Mouse (Mus musculus) mouse embryonic stem cell (cell line): ENCODE measurements around the gene Hlx.

Source experiments
- in situ Hi-C, 2 experiments: fragments of 300-500 bp; cut with MboI; formaldehyde crosslinking; loops; 1 replicate in 1 of 2; 3 replicates in 1 of 2; pipeline ENCODE4 v1.14.3; 2019 to 2020; ENCODE audit warnings: low sequenced_read_pairs in 2 of 2, low pct_unique_long_range_greater_than_20kb in 1 of 2, mixed read lengths in 1 of 2; ENCODE audit not compliant: unreplicated experiment in 1 of 2

Hlx gene

GRCm38 (mm10) chr1:184721121-184721520, 11.3 kb downstream of the Hlx start:
- in situ Hi-C loops = no loop called here

DNA sequence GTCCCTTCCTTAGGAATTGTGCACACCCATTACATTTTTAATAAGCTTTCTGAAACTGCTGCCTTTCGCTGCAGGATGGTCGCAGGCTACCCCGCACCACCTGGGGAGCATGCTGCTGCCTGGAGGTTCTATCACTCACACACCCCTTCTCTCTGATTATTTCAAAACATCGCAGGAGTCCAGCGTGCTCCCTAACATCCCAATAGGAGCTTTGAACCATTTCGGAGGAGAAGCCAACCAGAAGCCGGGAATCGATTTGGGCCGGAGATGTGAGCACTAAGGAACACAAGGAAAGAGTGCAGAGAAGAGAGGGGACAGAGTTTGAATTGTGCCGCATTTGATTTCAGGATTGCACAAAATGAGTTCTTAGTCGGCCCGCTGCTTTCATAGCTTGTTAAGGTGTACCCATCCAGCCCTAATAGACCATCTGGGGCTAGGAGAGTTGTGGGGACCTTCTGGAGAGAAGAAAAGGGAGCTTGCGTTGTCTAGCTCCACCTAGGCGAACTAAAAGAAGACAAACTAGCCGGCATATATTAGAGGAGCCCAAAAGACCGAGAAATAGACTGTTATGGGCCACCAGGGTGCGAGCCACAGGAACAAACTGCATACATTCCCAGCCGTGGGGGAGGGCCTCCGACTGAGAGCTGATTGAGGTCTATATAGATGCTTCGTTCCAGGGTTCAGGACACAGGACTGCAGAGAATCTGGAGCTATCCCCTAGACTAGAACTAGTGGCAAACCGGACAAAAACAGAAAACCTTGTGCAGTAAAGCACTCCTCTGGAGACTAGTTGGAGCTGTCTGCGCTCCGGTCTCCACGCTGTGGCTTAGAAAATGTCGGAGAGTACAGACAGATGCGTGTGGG, 12.0 kb downstream of the Hlx start:
- in situ Hi-C loops = no loop called here

GRCm38 (mm10) chr1:184718261-184719120, 13.9 kb downstream of the Hlx start:
- in situ Hi-C loops = no loop called here

- in situ Hi-C loops = no loop called here
These were observed 14.7 kb downstream of the Hlx start for GRCm38 (mm10) chr1:184717691-184718200.

DNA sequence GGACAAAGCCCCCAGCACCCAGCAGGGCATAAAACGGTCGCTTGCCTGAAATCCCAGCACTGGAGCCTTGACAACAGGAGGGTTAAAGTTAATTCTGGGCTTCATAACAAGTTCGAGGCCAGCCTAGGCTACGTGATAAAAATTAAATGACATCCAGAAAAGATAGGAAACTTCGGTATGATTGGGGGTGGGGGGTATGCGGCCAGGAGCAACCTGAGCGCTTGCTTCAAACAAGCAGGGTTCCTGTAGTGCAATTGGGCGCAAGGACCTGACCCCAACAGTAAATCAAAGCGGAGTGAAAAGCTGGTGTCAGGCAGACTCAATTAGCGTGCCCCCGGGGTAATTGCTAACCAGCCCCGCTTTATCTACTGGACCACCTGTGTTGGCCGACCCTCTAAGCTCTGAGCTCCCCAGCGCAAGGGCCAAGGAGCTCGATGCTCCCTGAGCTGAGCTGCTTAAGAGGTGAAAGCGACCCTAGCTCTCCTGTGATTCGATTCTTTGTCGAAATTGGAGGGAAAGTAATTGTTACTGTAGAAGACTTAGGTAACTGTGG, 15.3 kb downstream of the Hlx start:
- in situ Hi-C loops = no loop called here

- in situ Hi-C loops = no loop called here
These were observed 16.3 kb downstream of the Hlx start for GRCm38 (mm10) chr1:184716117-184716516.

DNA sequence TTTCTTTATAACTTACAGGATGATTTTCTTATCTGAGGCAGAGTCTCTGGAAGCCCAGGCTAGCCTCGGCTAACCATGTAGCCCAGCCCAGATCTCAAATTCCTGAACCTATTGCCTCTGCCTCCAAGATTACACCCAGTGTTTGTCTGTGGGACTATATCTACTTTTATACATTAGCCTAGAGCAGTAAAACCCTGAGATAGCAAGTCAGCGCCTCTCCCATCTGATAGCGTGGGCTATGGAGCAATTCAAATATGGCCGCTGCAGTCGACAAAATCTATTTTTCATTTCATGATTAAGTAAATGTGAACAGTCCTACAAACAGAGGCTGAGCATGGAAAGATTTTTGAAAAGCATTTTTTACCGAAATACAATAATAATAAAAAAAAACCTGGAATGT, 16.7 kb downstream of the Hlx start:
- in situ Hi-C loops = no loop called here

DNA sequence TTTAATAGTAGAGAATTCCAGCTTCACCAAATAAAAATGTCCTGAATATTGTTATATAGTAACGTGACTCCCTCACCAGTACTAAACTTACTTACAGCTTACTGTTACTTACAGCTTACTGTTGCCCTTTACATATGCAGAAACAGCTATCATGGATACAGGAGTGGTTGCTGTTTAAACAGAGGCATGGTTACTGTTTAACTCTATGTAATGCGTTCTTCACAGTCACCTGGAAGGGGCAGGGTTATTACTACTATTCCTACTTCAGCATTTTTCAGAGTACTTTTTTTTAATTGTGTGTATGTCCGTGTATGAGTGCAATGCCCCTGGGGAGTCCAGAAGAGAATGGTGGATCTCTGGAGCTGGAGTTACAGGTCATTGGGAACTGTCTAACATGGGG, 17.9 kb downstream of the Hlx start:
- in situ Hi-C loops = no loop called here

DNA sequence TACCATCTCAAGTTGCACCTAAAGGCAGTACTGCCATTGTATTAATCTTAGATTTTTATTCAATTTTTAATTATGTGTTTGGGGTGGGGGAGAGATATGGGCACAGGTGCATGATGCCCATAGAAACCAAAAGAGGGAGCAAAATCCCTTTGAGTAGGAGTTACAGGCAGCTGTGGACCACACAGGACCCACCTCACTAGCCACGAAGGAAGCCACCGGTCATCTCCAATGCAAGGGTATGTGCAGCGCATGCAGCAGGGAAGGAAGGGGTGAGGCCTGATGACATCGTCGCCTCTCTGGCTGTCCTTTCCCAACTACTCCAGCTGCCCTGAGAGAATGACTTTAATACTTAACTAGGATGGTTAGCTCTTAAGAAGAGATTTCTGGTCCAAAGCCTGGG, 18.7 kb downstream of the Hlx start:
- in situ Hi-C loops = no loop called here

DNA sequence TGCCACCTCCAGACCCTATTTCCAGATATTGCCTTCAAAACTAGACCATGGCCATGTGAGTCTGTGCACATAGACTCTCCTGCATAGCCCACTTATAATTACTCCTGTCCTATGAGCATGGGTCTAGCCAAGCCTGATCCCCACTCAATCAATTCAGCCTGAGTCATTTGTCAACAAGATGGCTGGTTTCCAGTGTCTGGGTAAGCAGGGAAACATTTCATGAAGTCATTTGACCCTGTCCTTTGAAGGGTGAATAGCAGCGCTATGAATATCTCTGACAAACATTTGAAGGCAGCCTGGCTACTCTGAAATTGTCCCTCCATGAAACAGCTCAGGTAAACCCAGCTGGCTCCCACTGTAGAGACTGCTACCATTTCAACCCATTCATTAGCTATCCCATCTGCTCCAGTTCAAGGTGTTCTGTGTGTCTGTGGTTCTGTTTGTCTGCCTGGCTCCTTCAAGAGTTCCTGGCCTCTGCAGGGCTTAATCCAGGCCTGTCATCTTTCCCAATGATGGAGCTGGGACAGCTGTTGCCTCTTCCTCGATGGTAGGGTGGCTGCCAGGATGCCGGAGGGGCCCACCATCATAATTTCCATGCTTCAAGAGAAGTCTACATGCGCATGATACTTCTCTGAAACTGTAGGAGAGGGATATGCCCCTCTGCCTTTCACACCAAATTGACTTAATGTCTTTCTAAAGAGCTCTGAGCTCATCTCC, 24.7 kb downstream of the Hlx start:
- in situ Hi-C loops = no loop called here

DNA sequence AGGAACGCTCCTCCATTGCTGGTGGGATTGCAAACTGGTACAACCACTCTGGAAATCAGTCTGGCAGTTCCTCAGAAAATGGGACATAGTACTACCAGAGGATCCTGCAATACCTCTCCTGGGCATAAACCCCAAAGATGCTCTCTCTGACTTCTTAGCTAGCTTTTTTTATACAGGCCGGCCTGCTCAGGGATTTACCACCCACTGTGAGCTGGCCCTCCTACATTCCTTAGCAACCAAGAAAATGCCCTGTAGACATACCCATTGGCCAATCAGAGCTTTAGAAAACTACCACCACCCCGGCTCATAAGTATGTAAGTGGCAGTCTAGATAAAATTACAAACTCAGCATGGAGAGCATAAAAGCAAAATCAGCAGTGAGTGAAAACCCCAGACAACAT, 27.5 kb downstream of the Hlx start:
- in situ Hi-C loops = no loop called here

DNA sequence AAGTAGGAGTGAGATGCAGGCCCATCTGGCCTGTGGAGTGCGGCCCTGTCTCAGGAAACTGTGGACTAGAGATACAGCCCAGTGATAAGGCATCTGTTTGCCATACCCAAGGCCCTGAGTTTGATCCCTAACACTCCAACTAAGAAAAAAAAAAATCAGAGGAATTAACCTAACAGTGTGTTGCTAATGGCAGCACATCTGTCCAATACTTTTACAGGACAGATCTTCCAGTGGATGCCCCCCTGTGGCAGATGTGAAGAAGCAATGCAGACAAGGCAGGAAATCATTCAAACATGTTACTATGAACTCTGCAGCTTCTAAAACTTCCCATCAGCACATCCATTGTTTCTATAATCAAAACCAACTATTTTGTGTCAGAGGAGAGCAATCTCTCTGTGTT, 33.1 kb downstream of the Hlx start:
- in situ Hi-C loops = no loop called here

DNA sequence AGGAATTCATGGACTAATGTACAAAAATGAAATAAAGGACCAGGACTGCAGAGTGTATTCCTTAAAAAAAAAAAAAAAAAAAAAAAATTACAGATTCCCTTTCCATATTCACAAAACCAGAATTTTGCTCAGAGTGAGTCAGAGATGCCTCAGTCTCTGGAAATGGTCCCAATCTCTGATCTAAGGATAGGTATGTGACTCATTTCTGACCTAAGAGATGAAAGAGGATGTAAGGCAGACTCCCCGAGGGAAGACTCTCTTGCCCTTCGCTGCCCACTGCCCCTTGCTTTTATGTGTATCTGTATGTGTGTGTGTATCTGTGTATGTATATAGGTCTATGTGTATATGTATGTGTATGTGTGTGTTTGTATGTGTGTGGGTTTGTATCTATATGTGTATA, 37.0 kb downstream of the Hlx start:
- in situ Hi-C loops = no loop called here

- in situ Hi-C loops = no loop called here
These were observed 40.1 kb downstream of the Hlx start for GRCm38 (mm10) chr1:184692204-184692904.

- in situ Hi-C loops = no loop called here
These were observed 41.2 kb downstream of the Hlx start for GRCm38 (mm10) chr1:184691240-184691639.

DNA sequence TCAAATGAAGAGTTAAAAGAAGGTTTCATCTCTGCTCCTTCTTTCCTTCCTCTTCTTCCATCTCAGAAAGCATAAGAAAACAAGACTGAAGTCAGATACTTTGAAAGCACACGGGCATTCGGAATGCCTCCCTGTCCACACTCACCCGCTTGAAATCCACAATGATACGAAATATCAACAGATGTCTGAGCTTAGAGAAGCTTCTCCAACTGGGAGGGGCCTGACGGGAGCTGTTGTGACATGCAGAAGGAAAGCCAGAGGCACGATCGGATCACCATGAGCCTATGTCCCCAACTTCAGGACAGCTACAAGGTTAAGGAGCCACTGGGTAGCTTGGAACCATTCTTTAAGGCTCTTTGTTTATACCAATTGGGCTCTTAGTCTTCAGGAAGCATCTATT, 44.4 kb downstream of the Hlx start:
- in situ Hi-C loops = no loop called here

- in situ Hi-C loops = no loop called here
These were observed 44.9 kb downstream of the Hlx start for GRCm38 (mm10) chr1:184687512-184687911.

GRCm38 (mm10) chr1:184683541-184683940, 48.9 kb downstream of the Hlx start:
- in situ Hi-C loops = no loop called here
